Mouse (Mus musculus) left cerebral cortex, postnatal 14 days (tissue): ENCODE results near the gene Bcl9l. TPM values are rescaled to one million over a fixed set of nuclear protein-coding genes. Genes with fewer than 3 reads are reported as not detected.

Source experiments
- DNase-seq, 2 experiments: peaks; one replicate each; pipeline ENCODE4 v3.0.0; 2021 to 2022; ENCODE audit warnings: low spot score in 2 of 2, mixed read lengths in 1 of 2
- intact Hi-C: fragments of 180-260 bp; cut with DNase I; formaldehyde crosslinking; loops from one replicate; pipeline ENCODE4 v1.15.1; 2025
- total RNA-seq, 2 experiments: library from RNA; stranded (reverse); gene quantifications; 2 replicates each; pipeline ENCODE4 v1.2.3; 2021

The Bcl9l gene
- total RNA-seq, 2 experiments from 2014 or later = 76.2 to 84.8 TPM

GRCm38 (mm10) chr9:44494863-44495809 is 12.5 kb downstream of the Bcl9l start:
- no peak for DNase-seq
- intact Hi-C loops = no loop called here

GRCm38 (mm10) chr9:44495810-44496344 is 13.3 kb downstream of the Bcl9l start:
- DNase-seq = no peak
- intact Hi-C loops = no loop called here

- intact Hi-C loops = no loop called here
- no peak for DNase-seq
These were observed 14.3 kb downstream of the Bcl9l start for GRCm38 (mm10) chr9:44496803-44497461.

- DNase-seq = no peak
- intact Hi-C loops = loop anchor here (2.0 kb wide), 1 partner anchor 15 kb away; the partner anchor contains the start of gene Bcl9l
These were observed 15.2 kb downstream of the Bcl9l start for GRCm38 (mm10) chr9:44497624-44498377.

GRCm38 (mm10) chr9:44498421-44499355 is 16.1 kb downstream of the Bcl9l start:
- DNase-seq = peak in 1 of 2 experiments; percentile 62
- intact Hi-C loops = loop anchor here (2.0 kb wide), 1 partner anchor 16 kb away; the partner anchor contains the start of gene Bcl9l

- no peak for DNase-seq
- intact Hi-C loops = loop anchor here (2.0 kb wide), 1 partner anchor 17 kb away; the partner anchor contains the start of gene Bcl9l
These were observed 16.9 kb downstream of the Bcl9l start for GRCm38 (mm10) chr9:44499356-44500162.

- no peak for DNase-seq
- intact Hi-C loops = no loop called here
These were observed 17.5 kb downstream of the Bcl9l start for GRCm38 (mm10) chr9:44500163-44500533.

GRCm38 (mm10) chr9:44500638-44501175 is 18.1 kb downstream of the Bcl9l start:
- intact Hi-C loops = no loop called here
- no peak for DNase-seq

GRCm38 (mm10) chr9:44501206-44501879 is 18.7 kb downstream of the Bcl9l start:
- DNase-seq = no peak
- intact Hi-C loops = no loop called here

- peak; percentile 77 to 87 for DNase-seq
- intact Hi-C loops = loop anchor here (2.0 kb wide), 1 partner anchor 47 kb away; the partner anchor contains the start of gene Upk2
These were observed 19.4 kb downstream of the Bcl9l start for GRCm38 (mm10) chr9:44502006-44502405.

- intact Hi-C loops = no loop called here
- DNase-seq = no peak
These were observed 22.5 kb downstream of the Bcl9l start for GRCm38 (mm10) chr9:44504893-44505823.

- intact Hi-C loops = no loop called here
- no peak for DNase-seq
These were observed 23.3 kb downstream of the Bcl9l start for GRCm38 (mm10) chr9:44505824-44506467.

GRCm38 (mm10) chr9:44506566-44506965 is 23.9 kb downstream of the Bcl9l start:
- intact Hi-C loops = no loop called here

GRCm38 (mm10) chr9:44507345-44507744 is 24.7 kb downstream of the Bcl9l start:
- intact Hi-C loops = no loop called here
- DNase-seq = no peak

More at GRCm38 (mm10) chr9:44506566-44506965, 23.9 kb downstream of the Bcl9l start:
- DNase-seq = no peak

GRCm38 (mm10) chr9:44508124-44508619 is 25.5 kb downstream of the Bcl9l start:
- no peak for DNase-seq
- intact Hi-C loops = no loop called here
